In the genomic region with DNA sequence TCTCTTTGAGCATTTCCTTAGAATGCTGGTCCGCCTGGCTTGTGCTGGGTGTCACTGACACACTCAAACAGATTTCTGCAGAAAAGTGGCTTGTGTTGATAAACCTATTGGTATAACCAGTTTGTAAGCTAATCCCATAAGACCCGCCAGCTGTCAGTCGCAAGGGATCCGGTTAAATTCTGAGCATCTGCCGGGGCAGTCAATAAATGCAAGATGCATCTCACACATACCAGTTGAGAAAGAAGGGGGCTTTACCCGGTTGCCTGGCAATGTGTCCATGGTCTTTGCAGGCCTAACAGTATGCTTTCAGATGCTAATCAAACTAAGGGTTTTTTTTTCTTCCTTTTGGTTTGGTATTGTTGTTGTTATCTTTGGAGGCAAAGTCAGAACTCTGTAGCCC, we compare ENCODE assay signal across 13 mouse cellular contexts. TPM values are rescaled to one million over a fixed set of nuclear protein-coding genes. Genes with fewer than 3 reads are reported as not detected.
DNase-seq lines count a peak whose midpoint lies in the region; ATAC-seq and TF ChIP-seq lines count a peak whose summit lies in the region.
"Had no signal": no experiment of that assay in that cellular context is flagged by ENCODE, and none has a peak within 500 bp of the region (broad histone marks: within the 10 kb centered on the region; RNA-seq: fewer than 3 reads in every experiment).

No protein-coding gene starts in this region.

- no peak for DNase-seq in ES-E14 (ENCODE audit: low read depth, low spot score)
- peak; percentile 57 for DNase-seq in R1 (ENCODE audit: low read depth, low spot score)
- DNase-seq in midbrain, embryonic 14.5 days = peak; percentile 65
- no peak for DNase-seq in lung, postnatal 25 days (ENCODE audit: low spot score)
- DNase-seq in cerebellum, adult 9-11 months = no peak
- DNase-seq in lung, adult 18-20 months = no peak
- DNase-seq in B cell, adult 2 months = no peak
- DNase-seq: adrenal gland, adult 8-10 months; gastrocnemius, postnatal 14 days; kidney, postnatal 25 days; lung, postnatal 14 days had no signal

- no peak overlapping the region for H3K9ac ChIP-seq in ES-E14 (ENCODE audit: insufficient read depth, low read depth, low read length, poor library complexity, severe bottlenecking)
- H3K9ac ChIP-seq in hindbrain, embryonic 13.5 days = peak overlapping the region; percentile 39
- H3K9ac ChIP-seq in midbrain, embryonic 14.5 days (replicated peaks; ENCODE audit: low read length) = no peak overlapping the region
- H3K9ac ChIP-seq: heart, embryonic 15.5 days had no signal

- in situ Hi-C loops in ES-E14 (cut with MboI; ENCODE audit: low sequenced_read_pairs in 2 of 2, unreplicated experiment in 2 of 2) = no loop called here

- H3K4me3 ChIP-seq in ES-E14 (ENCODE audit: insufficient read depth in 1 of 2, low read depth in 1 of 2, low read length in 2 of 2, poor library complexity in 1 of 2, severe bottlenecking in 1 of 2) = no peak overlapping the region
- no peak overlapping the region for H3K4me3 ChIP-seq in hindbrain, embryonic 13.5 days
- H3K4me3 ChIP-seq in midbrain, embryonic 14.5 days (replicated peaks; ENCODE audit: low read depth, low read length) = no peak overlapping the region
- H3K4me3 ChIP-seq: heart, embryonic 15.5 days had no signal

- H3K4me2 ChIP-seq in hindbrain, embryonic 13.5 days = peak overlapping the region; percentile 13; the same call in 1 of the 2 replicates
- no peak overlapping the region for H3K4me2 ChIP-seq in midbrain, embryonic 14.5 days (ENCODE audit: low read length)
- H3K4me2 ChIP-seq: heart, embryonic 15.5 days had no signal

- peaks cover 16 to 19% of the 10 kb centered on the region in 2 experiments for H3K4me1 ChIP-seq in ES-E14 (ENCODE audit: control insufficient read depth in 2 of 2, insufficient read depth in 2 of 2, low read length in 2 of 2, poor library complexity in 1 of 2)
- H3K4me1 ChIP-seq in hindbrain, embryonic 13.5 days (replicated peaks) = peaks cover 20% of the 10 kb centered on the region
- peaks cover 12% of the 10 kb centered on the region for H3K4me1 ChIP-seq in midbrain, embryonic 14.5 days (ENCODE audit: control insufficient read depth, insufficient read depth, low read length)

- no peaks in the 10 kb centered on the region for H3K9me3 ChIP-seq in ES-E14 (ENCODE audit: control insufficient read depth, insufficient read depth, low read depth, low read length)
- no peaks in the 10 kb centered on the region for H3K9me3 ChIP-seq in hindbrain, embryonic 13.5 days
- 0 out of 2 replicates have a peak, but pooled peaks cover 3% of the 10 kb centered on the region for H3K9me3 ChIP-seq in midbrain, embryonic 14.5 days (ENCODE audit: control insufficient read depth, low read length)
- H3K9me3 ChIP-seq: heart, embryonic 15.5 days had no signal

- no peak for ATAC-seq in hindbrain, embryonic 13.5 days (ENCODE audit: low FRiP score)
- ATAC-seq in midbrain, embryonic 14.5 days (ENCODE audit: low FRiP score, low TSS enrichment) = no peak

- no peak overlapping the region for H3K27ac ChIP-seq in ES-E14 (ENCODE audit: insufficient read depth, low read depth, low read length, poor library complexity, severe bottlenecking)
- H3K27ac ChIP-seq in hindbrain, embryonic 13.5 days = peak overlapping the region; percentile 76
- H3K27ac ChIP-seq in midbrain, embryonic 14.5 days (replicated peaks; ENCODE audit: low read depth, low read length) = peak overlapping the region; percentile 68
- H3K27ac ChIP-seq: heart, embryonic 15.5 days had no signal

- WGBS in hindbrain, embryonic 13.5 days = 20% methylated on average over 6 of the region's 6 CpGs
- WGBS in midbrain, embryonic 14.5 days = 4% methylated on average over 6 of the region's 6 CpGs

- peaks cover 7% of the 10 kb centered on the region; the same call in 1 of the 2 replicates for H3K36me3 ChIP-seq in ES-E14 (ENCODE audit: control insufficient read depth, insufficient read depth, low read length, poor library complexity, severe bottlenecking)
- peaks cover 14% of the 10 kb centered on the region for H3K36me3 ChIP-seq in hindbrain, embryonic 13.5 days
- 0 out of 2 replicates have a peak, but pooled peaks cover 5% of the 10 kb centered on the region for H3K36me3 ChIP-seq in midbrain, embryonic 14.5 days (ENCODE audit: control insufficient read depth, insufficient read depth, low read length)

- no peaks in the 10 kb centered on the region for H3K27me3 ChIP-seq in hindbrain, embryonic 13.5 days
- no peaks in the 10 kb centered on the region for H3K27me3 ChIP-seq in midbrain, embryonic 14.5 days (ENCODE audit: control insufficient read depth, insufficient read depth, low read length)
- H3K27me3 ChIP-seq: heart, embryonic 15.5 days had no signal

TF ChIP-seq in ES-E14, 5 proteins besides CTCF, POLR2A, EP300 and RAD21:
- no peak for TF ChIP-seq CHD2 (IDR thresholded peaks at IDR 0.05; ENCODE audit: low read depth, low read length)
- TF ChIP-seq ZC3H11A (IDR thresholded peaks at IDR 0.05; ENCODE audit: borderline replicate concordance, low read depth, low read length) = no peak
- no peak for TF ChIP-seq HCFC1 (IDR thresholded peaks at IDR 0.05; ENCODE audit: borderline replicate concordance, insufficient read depth, low read length)
- no peak for TF ChIP-seq MAFK (IDR thresholded peaks at IDR 0.05; ENCODE audit: insufficient read depth, low read depth, low read length)
- TF ChIP-seq ZNF384 (IDR thresholded peaks at IDR 0.05; ENCODE audit: low read depth, low read length) = 0 out of 2 replicates have a peak, but pooled peaks have one; percentile 43

RNA-seq across cellular contexts. Expression of a gene that starts 42.4 kb away (rescaled TPM):
- total RNA-seq in ES-E14 (2012; rRNA removed) = 21.3 and 24.0 TPM in 2 replicates
- 23.5 and 24.1 TPM in 2 replicates for polyA plus RNA-seq in hindbrain, embryonic 13.5 days (2015; fragmentation: Nextera tagmentation; extraction: Ambion mirVana)
- 34.9 and 39.7 TPM in 2 replicates for polyA plus RNA-seq in midbrain, embryonic 14.5 days (2014; fragmentation: Nextera tagmentation; extraction: Ambion mirVana)

Comparison
In these comparisons a context has a peak if more than half of its experiments do, and no peak if none do; other contexts are left out.
1. DNase-seq: peak in R1 (single experiment) and midbrain, embryonic 14.5 days (single experiment); none in ES-E14 (single experiment), lung, postnatal 25 days (single experiment), cerebellum, adult 9-11 months (single experiment), lung, adult 18-20 months (0 of 2) and B cell, adult 2 months (0 of 2).